Mouse (Mus musculus) adrenal gland, postnatal 36 days (tissue): ENCODE data around the gene Prmt6. TPM values are rescaled to one million over a fixed set of nuclear protein-coding genes. Genes with fewer than 3 reads are reported as not detected.

Experiments used
- DNase-seq, 2 experiments: peaks; one replicate each; pipeline ENCODE4 v3.0.0; 2021; ENCODE audit warnings: mixed read lengths in 1 of 2
- long read RNA-seq, 2 experiments: library from polyadenylated mRNA; stranded (forward); transcript quantifications; one replicate each; pipeline ENCODE4 v2.0.0; 2021; ENCODE audit warnings: borderline sequencing depth in 2 of 2
- total RNA-seq, 2 experiments: library from RNA; stranded (reverse); gene quantifications; 2 replicates each; pipeline ENCODE4 v1.2.3; 2021

Gene Prmt6
- 10 to 100 TPM; 11.5 to 12.6 TPM for total RNA-seq
- long read RNA-seq, experiment 1, transcript Prmt6-201 (1 exons, 2,450 nt), result major isoform, 16 of 23 reads
- long read RNA-seq, experiment 1, partial matches to known transcripts, result 3 of 23 reads
- long read RNA-seq, experiment 1, other reads (novel, unspliced or antisense), result 0 of 23 reads
- long read RNA-seq, experiment 2, transcript Prmt6-201 (1 exons, 2,450 nt), result major isoform, 5 of 10 reads
- long read RNA-seq, experiment 2, partial matches to known transcripts, result 0 of 10 reads
- long read RNA-seq, experiment 2, other reads (novel, unspliced or antisense), result 1 of 10 reads

DNA sequence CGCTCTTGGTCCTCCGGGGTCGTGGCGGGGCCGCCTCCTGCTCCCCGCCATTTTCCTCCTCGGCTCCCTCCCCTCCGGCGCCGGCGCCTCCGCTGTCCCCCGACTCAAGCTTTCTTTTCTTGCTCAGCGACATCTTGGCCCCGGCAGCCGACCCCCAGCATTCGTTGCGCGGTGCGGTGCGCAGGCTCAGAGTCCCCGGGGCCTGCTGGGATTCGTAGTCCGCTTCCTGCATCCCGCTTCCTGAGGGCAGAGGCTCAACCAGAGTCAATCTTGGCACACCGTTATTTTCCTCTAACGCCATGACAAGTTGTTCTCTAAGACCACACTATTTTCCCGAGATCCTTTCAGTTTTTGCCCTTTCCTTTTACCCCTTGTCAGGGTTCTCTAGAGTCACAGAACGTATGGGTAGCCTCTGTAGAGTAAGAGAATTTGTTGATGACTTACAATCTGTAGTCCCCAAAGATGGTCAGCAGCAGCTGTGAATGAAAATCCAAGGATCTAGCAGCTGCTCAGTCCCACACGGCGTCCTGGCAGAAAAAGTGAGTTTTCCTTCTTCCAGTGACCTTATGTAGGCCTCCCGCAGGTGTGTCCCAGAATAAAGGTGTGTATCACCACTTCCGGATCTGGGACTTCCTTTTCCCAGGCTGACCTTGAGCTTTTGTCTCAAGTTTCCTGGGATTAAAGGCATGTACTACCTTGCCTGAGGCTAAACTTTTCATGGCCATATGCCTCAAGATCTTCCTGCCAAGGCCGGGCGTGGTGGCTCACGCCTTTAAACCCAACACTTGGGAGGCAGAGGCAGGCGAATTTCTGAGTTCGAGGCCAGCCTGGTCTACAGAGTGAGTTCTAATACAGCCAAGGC, at the start of gene Prmt6:
Gene Prmt6, minus strand, starts transcription at position 160 of the 862 bp plus-strand sequence.
- DNase-seq, result peak; percentile 94 to 95

DNA sequence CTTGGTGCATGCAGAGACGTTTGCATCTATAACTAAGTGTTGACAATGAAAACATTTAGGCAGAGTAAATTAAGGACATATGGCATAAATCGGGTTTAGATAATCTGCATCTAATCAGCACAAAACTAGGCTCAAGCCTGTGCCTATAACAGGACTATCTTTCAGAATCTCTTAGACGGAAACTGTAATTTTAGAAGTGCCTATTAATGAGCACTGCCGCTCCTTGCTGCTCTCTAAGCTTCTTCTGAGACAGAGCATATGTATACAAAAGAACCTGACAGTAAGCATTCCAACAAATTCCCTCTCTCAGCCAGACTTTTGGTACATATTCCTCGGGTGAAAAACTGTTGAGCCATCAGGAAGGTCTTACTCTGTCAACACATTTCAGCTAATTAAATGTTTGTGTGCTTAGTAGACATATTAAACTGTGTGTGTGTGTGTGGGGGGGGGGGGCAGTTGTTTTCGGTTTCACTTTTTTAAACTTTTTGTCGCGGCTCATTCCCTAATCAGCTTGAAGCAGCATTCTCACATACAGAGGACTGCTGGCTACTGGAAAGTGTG, 39.8 kb upstream of the Prmt6 start:
- DNase-seq, result no peak

DNA sequence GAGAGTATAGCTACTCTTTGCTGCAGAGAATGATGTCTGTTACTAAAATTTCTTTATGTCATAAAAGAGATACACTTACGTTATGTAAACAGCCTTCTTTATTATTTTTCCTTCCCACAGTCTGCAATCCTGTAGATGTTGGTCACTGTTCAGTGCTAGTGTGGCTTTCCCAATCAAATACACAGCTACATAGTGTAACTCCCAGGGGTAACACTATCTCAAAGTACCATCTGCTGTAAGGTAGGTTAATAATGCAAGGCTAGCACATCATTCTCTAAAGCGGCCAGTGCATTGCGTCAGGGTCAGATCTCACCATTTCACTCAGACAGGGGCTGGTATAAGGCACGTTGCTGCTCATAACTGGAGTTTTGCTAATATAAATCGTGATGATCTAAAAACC, 31.9 kb upstream of the Prmt6 start:
- no peak for DNase-seq

DNA sequence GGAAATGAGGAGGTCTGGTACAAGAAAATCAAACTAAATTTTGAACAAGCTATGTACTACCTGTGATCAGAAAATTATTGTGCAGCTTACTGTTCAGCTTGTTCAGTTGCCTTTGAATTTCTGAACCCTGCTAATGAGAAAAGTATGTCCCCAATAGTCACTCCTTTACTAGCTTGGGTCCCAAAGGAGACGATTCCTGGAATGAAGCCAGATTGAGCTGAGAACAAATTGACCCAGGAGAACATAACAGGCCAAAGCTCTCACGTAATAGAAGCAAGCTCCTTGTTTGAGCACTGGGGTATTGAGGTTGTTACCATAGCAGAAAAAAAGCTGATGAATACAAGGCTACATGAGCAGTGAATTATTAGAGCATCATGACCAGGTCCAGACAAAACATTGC, 17.0 kb upstream of the Prmt6 start:
- DNase-seq, result peak in 1 of 2 experiments; percentile 10

DNA sequence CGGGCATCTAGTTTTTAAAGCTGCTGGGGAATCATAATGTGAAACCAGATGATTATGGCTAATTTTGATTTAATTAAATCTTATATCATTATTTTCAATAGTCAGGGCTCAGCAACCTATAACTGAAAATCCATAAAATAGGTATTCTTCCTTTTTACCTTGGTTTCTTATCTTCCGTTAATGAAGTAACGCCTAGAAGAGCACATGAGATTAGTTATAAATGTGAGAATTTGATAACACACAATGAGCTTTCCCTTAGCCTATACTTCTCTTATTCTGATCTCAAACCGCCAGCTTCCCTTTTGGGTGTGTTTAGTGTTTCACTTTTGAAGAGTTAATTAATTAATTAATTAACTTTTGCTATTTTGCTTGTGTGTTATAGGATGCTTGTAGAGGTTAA, 2.3 kb upstream of the Prmt6 start:
- DNase-seq, result no peak

DNA sequence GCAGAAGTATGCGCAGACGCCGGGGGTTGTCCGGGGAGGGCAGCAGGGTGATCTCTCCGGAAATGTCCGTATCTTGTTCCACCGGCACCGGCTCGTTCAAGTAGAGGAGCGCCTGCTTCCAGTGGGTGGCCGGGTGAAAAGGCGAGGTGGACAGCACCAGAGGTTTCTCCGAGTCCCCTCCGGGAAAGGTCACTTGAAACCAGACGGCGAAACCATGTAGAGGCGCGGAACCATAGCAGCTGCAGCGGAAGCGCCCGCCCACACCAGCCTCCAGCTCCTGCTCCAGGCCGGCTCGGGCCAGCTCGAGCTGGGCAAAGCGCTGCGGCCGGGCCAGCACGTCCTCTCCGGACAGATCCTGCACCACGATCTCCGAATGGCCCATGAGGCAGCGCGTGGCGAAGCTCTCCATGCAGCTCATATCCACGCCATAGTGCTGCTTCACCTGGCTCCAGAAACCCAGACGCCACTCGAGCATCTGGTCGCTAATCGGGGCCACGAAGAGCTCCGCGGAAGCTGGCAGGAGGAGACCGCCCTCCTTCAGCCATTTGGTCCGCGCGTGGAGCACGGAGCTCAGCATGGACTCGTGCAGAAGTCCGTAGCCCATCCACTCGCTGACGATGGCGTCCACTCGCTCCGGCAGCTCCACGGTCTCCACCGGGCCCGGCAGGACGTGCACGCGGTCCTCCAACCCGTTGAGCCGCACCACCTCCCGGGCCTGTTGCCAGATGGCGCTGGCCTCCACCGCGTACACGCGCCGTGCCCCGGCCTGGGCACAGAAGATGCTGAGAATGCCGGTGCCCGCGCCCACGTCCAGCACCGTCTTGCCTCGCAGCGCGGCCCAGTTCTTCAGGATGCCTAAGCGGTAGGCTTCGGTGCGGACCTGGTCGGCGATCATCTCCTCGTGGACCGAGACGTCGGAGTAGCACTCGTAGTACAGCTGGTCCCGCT, 633 bp downstream of the Prmt6 start:
- DNase-seq, result peak; percentile 83 to 86

DNA sequence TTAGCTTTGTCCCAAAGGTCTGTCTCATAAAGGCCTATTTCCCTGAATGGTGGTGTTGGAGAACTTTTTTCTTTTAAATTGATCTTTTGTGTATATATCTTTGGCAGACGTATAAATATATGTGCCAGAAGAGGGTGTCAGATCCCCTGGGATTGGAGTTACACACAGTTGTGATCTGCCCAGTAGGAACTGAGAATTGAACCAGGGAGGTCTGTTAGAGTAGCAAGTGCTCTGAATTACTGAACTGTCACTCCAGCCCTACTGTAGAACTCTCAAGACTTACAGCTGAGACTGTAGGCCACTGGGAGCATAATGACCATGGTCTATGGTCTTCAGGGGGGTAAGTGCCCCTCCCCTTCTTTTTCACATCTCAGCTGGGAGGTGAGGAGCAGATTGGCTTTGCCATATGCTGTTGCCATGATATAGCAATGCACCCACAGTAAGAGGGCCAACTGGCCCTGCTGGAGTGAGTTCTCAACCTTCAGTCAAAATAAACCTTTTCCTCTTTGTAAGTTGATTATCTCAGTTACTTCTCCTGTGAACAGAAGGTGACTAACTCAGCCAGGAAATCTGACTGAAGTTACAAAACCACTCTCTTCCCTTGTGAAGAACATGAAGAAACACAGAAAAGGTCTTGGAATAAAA, 13.9 kb downstream of the Prmt6 start:
- no peak for DNase-seq

Other genes with a start within 250 kb of the Prmt6 start
- 1 to 10 TPM in 1 of 2 experiments, under 1 TPM in 1; 0.70 to 1.9 TPM for gene Ntng1, start 107.0 kb downstream of the Prmt6 start, total RNA-seq